Mouse (Mus musculus): ENCODE data around the gene Wdr25. TPM values are rescaled to one million over a fixed set of nuclear protein-coding genes. Genes with fewer than 3 reads are reported as not detected.

The Wdr25 gene
- polyA plus RNA-seq, 1 experiment from 2014 or later: 4.6 TPM

DNA sequence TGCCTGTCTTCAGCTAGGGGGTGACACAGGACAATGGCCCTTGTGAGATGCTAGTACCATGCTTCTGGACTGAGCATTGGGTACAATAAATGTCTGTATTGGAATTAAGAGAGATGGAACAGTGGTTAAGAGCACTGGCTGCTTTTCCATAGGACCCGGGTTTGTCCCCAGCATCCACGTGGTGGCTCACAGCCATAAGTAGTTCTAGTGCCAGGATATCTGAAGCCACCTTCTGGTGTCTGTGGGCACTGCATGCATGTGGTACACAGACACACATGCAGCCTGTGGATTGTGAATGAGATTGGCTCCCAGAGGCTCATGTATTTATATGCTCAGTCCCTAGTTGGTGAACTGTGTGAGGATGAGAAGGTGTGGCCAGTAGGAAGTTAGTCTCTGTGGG is 23.9 kb upstream of the Wdr25 start:
- Histone ChIP-seq H3K36me3 (peaks cover 84% of the 10 kb centered on the region), H3K4me3 (no peak overlapping the region), H3K9ac (no peak overlapping the region), H3K27me3 (no peaks in the 10 kb centered on the region), H3K9me3 (no peaks in the 10 kb centered on the region), H3K4me1 (replicated peaks) (no peaks in the 10 kb centered on the region), H3K4me2 (no peak overlapping the region), H3K27ac (replicated peaks) (no peak overlapping the region)
- 77% methylated on average over 2 of the region's 2 CpGs for WGBS
- ATAC-seq (ENCODE audit: low FRiP score, low read depth): no peak

DNA sequence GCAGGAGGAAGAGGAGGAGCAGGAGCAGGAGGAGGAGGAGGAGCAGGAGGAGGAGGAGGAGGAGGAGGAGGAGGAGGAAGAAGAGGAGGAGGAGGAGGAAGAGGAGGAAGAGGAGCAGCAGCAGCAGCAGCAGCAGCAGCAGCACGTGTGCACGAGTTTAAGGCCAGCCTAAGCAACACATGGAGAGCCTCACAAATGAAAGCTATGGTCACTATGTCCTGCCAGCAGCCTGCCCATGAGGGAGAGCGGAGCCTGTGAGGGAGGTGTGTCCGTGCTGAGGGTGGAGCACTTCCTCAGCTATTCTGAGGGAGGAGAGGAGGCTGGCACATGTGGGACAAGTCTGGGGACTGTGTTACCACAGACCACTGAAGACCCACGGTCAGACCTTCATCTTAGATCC is 20.3 kb upstream of the Wdr25 start:
- H3K4me1 ChIP-seq (replicated peaks): no peaks in the 10 kb centered on the region
- no peaks in the 10 kb centered on the region for H3K9me3 ChIP-seq
- 83% methylated on average over 5 of the region's 5 CpGs for WGBS
- H3K4me3 ChIP-seq: no peak overlapping the region
- H3K9ac ChIP-seq: no peak overlapping the region
- ATAC-seq (ENCODE audit: low FRiP score, low read depth): no peak
- H3K4me2 ChIP-seq: no peak overlapping the region
- H3K27me3 ChIP-seq: no peaks in the 10 kb centered on the region
- no peak overlapping the region for H3K27ac ChIP-seq (replicated peaks)
- peaks cover 63% of the 10 kb centered on the region for H3K36me3 ChIP-seq

DNA sequence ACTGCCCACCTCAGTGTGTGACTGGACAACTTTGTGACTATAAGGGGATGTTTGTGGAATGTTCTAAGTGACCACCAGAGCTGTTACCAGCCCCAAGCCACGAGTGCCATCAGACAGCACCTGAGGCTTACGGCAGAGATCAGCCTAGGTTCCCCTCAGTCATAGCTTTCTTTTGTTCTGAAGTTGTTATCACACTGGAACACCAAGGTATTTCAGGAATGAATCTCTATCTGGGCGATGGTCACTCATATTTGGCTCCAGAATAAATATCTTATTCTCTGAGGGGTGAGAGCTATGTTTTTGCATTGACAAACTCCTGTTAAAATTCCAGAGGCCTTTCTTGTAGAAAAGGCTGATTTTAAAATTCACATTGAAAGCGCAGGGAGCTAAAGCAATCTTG is 14.3 kb upstream of the Wdr25 start:
- H3K9ac ChIP-seq: no peak overlapping the region
- H3K4me2 ChIP-seq: no peak overlapping the region
- no peak overlapping the region for H3K4me3 ChIP-seq
- peaks cover 59% of the 10 kb centered on the region for H3K36me3 ChIP-seq
- no peaks in the 10 kb centered on the region for H3K9me3 ChIP-seq
- 93% methylated on average over 4 of the region's 4 CpGs for WGBS
- no peak for ATAC-seq (ENCODE audit: low FRiP score, low read depth)
- H3K27ac ChIP-seq (replicated peaks): no peak overlapping the region
- no peaks in the 10 kb centered on the region for H3K4me1 ChIP-seq (replicated peaks)
- no peaks in the 10 kb centered on the region for H3K27me3 ChIP-seq

DNA sequence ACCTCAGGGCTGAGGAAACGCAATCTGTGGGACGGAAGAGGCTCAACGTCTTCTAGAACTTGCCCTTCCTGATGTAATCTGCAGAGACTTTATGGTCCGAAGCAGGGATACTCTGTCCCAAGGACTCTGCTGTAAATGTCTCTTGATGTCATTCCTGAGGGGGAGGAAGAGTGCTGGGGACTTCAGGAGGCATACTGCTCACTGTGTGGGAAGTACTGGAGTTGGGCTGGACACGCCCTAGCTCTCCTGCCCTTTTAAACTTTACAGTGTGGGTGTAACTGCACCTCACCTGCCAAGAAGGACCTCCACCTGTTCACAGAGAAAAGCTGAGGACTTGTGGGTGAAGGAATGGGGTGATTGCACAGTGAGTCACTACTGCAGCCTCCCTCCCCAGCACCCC is 12.8 kb upstream of the Wdr25 start:
- Histone ChIP-seq H3K4me3 (no peak overlapping the region), H3K27ac (replicated peaks) (no peak overlapping the region), H3K4me1 (replicated peaks) (no peaks in the 10 kb centered on the region), H3K27me3 (no peaks in the 10 kb centered on the region), H3K9me3 (no peaks in the 10 kb centered on the region), H3K4me2 (no peak overlapping the region), H3K9ac (no peak overlapping the region), H3K36me3 (peaks cover 58% of the 10 kb centered on the region)
- WGBS: 96% methylated on average over 5 of the region's 5 CpGs
- ATAC-seq (ENCODE audit: low FRiP score, low read depth): no peak

DNA sequence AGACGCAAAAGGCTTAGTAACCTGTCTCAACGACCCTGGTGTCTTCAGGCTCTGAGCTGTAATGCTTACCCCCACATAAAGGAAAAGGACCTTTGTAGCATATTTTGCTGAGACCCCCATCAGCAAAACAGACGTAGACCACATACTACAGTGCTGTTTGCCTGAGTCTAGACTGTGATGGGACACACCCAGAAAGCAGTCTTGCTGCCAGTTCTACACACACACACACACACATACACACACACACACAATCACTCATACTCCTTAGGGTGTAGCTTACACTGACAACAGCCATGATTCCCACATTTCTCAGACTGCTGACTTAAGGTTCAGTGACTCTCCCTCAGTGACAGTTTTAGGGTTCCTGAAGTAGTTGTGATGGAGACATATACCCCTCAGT is 12.2 kb upstream of the Wdr25 start:
- 93% methylated on average over 3 of the region's 3 CpGs for WGBS
- H3K4me1 ChIP-seq (replicated peaks): no peaks in the 10 kb centered on the region
- H3K4me3 ChIP-seq: no peak overlapping the region
- no peak overlapping the region for H3K9ac ChIP-seq
- H3K4me2 ChIP-seq: no peak overlapping the region
- no peak overlapping the region for H3K27ac ChIP-seq (replicated peaks)
- H3K9me3 ChIP-seq: no peaks in the 10 kb centered on the region
- H3K36me3 ChIP-seq: peaks cover 63% of the 10 kb centered on the region
- H3K27me3 ChIP-seq: no peaks in the 10 kb centered on the region
- no peak for ATAC-seq (ENCODE audit: low FRiP score, low read depth)

DNA sequence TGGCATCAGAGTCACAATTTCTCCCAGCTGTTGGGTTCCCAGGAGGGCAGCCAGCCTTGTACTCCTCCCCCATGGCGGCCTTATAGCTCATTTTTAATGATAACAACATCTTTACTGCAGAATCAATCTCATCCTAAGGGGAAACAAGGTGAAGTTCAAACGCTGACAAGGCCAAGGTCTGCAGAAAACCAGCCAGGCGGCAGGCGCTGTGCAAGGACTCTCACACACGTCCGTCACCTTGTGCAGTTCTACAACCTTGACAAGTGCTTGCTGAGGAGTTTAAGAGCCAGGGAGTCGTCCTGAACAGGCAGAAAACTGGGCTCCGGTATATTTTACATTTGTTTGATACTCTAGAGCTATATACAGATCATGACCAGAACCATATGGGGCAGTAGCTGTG is 10.7 kb upstream of the Wdr25 start:
- WGBS: 93% methylated on average over 8 of the region's 8 CpGs
- Histone ChIP-seq H3K27me3 (no peaks in the 10 kb centered on the region), H3K9ac (no peak overlapping the region), H3K4me2 (no peak overlapping the region), H3K27ac (replicated peaks) (no peak overlapping the region), H3K4me3 (no peak overlapping the region), H3K9me3 (no peaks in the 10 kb centered on the region), H3K4me1 (replicated peaks) (no peaks in the 10 kb centered on the region), H3K36me3 (peaks cover 77% of the 10 kb centered on the region)
- no peak for ATAC-seq (ENCODE audit: low FRiP score, low read depth)

DNA sequence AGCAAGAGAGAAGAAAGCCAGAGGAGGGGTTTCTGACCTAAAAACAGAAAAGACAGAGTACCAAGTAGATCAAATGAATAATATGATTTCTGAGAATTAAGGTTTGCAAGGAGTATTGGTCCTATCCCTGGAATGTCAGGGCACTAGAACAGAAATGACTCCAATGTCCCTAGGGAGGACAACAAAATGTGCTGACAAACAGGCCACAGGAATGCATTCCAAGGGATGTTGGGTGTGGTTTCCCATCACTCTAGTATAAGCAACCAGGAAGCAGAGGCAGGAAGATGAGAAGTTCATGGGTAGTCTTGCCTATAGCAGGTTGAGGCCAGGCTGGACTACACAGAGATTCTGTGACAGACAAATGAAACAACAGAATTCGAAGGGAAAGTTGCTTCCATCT is 7.5 kb upstream of the Wdr25 start:
- Histone ChIP-seq H3K9ac (no peak overlapping the region), H3K27me3 (no peaks in the 10 kb centered on the region), H3K27ac (replicated peaks) (no peak overlapping the region), H3K4me3 (no peak overlapping the region), H3K36me3 (peaks cover 66% of the 10 kb centered on the region), H3K4me2 (no peak overlapping the region), H3K4me1 (replicated peaks) (no peaks in the 10 kb centered on the region), H3K9me3 (no peaks in the 10 kb centered on the region)
- no peak for ATAC-seq (ENCODE audit: low FRiP score, low read depth)
- 93% methylated on average over 1 of the region's 1 CpGs for WGBS

DNA sequence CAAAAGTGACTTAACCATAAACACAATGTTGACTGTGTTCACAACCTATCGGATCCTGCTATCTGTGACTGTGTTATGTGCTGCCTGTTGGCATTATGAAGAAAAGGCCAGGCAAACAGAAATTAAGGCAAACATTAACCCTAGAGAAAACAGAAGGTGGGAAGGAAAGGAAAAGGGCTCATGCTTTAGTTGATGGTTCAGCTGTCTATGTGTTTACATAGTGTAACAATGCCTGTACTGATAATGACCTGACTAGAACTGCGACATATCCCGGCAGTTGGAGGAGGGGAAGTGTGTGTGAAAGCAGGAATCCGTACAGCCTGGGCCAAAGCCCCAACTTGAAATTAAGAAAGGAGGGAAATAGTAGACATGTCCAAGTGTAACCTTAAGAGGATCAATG is 6.4 kb upstream of the Wdr25 start:
- Histone ChIP-seq H3K4me3 (no peak overlapping the region), H3K9ac (no peak overlapping the region), H3K4me2 (no peak overlapping the region), H3K9me3 (no peaks in the 10 kb centered on the region), H3K27ac (replicated peaks) (no peak overlapping the region), H3K36me3 (peaks cover 57% of the 10 kb centered on the region), H3K4me1 (replicated peaks) (peaks cover under 1% of the 10 kb centered on the region; the same call in 1 of the 2 replicates), H3K27me3 (no peaks in the 10 kb centered on the region)
- no peak for ATAC-seq (ENCODE audit: low FRiP score, low read depth)
- 92% methylated on average over 4 of the region's 4 CpGs for WGBS

DNA sequence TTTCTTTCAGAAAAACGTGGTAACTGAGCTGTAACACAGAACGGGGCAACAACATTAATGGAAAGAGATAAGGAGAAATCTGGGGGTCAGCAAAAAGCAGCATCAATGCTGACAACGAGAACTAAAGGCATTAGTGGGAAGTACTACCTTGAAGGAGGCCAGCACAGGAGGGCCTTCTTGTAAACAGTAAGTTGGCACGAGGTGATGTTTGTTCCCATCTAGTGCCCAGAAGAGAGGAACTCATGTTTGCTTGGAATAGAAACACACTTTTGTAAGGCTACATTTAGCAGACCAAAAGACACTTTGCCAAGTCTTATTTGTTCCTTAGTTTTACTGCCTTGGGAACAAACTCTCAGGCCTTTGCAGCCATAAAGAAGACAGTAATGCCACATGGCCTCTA is 4.8 kb upstream of the Wdr25 start:
- no peak overlapping the region for H3K9ac ChIP-seq
- H3K36me3 ChIP-seq: peaks cover 45% of the 10 kb centered on the region
- no peak for ATAC-seq (ENCODE audit: low FRiP score, low read depth)
- H3K4me3 ChIP-seq: no peak overlapping the region
- H3K4me1 ChIP-seq (replicated peaks): peaks cover 15% of the 10 kb centered on the region
- 68% methylated on average over 4 of the region's 4 CpGs for WGBS
- H3K27ac ChIP-seq (replicated peaks): no peak overlapping the region
- no peaks in the 10 kb centered on the region for H3K9me3 ChIP-seq
- no peaks in the 10 kb centered on the region for H3K27me3 ChIP-seq
- H3K4me2 ChIP-seq: no peak overlapping the region

DNA sequence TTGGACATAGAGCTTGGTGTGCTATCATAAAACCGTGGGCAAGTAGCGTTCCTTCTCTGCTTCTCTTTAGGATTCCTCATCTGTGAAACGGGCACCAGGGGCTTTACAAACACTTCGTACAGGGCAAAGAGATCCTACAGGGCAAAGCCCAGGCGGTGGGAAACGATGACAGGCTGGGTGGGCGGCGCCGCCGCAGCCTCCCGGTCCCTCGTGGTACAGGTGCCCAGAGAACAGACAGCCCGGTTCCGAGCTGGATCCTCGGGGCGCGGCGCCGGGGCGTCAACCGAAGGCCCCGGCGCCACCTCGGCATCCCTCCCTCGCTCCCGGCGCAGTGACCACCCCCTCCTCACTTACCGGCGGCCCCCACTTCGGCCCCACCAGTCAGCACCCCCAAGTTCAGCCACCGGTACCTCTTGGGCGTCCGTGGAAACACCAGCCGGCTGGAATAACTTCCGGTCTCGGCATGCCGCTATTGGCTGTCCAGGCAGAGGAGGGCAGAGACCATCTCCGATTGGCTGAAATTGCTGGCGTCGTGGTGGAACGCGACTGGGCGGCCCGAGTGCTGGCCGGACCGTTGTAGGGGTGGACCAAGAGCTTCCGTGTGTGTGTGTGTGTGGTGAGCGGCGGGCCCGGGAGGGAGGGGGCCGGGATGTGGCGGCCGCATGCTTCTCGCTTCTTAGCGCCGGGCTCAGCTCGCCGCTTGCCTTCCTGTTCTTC is 442 bp downstream of the Wdr25 start, which contains the start of gene Wars:
TSS of gene Wars (minus strand) at position 460 of the 717 bp plus-strand sequence.
- H3K4me1 ChIP-seq (replicated peaks): peaks cover 25% of the 10 kb centered on the region
- peak within 1 kb of the TSS; percentile 68 for H3K27ac ChIP-seq (replicated peaks)
- ATAC-seq (ENCODE audit: low FRiP score, low read depth): peak; percentile 100
- no peaks in the 10 kb centered on the region for H3K27me3 ChIP-seq
- no peaks in the 10 kb centered on the region for H3K9me3 ChIP-seq
- WGBS: under 1% methylated on average over 55 of the region's 58 CpGs
- H3K9ac ChIP-seq: peak within 1 kb of the TSS; percentile 75
- peaks cover 8% of the 10 kb centered on the region; the same call in 1 of the 2 replicates for H3K36me3 ChIP-seq
- H3K4me3 ChIP-seq: peak within 1 kb of the TSS; percentile 86
- H3K4me2 ChIP-seq: peak within 1 kb of the TSS; percentile 97

DNA sequence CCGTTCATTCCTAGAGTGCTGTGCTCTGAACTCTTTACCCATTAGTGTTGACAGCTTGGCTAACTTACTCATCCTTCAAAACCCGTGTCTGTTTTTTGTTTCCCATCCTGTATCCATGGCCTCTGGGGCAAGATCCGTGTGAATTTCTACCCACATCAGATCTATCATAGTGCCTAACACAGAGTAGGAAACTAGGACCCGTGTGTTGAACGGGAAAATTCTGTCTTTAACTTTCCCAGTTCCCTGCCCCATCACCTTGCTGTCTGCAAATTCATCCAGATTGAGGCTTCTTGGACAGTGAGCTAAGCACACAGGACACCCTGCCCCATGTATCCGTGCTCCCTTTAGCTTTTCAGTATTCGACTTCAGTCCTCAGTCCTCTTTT is 993 bp downstream of the Wdr25 start:
- WGBS: 0% methylated on average over 7 of the region's 7 CpGs
- Histone ChIP-seq H3K27ac (replicated peaks) (peak overlapping the region; percentile 68), H3K9ac (peak overlapping the region; percentile 69), H3K36me3 (peaks cover 8% of the 10 kb centered on the region; the same call in 1 of the 2 replicates), H3K9me3 (no peaks in the 10 kb centered on the region), H3K4me3 (peak overlapping the region; percentile 86), H3K27me3 (no peaks in the 10 kb centered on the region), H3K4me1 (replicated peaks) (peaks cover 25% of the 10 kb centered on the region), H3K4me2 (peak overlapping the region; percentile 97)
- no peak; the same call in 1 of the 2 replicates for ATAC-seq (ENCODE audit: low FRiP score, low read depth)

DNA sequence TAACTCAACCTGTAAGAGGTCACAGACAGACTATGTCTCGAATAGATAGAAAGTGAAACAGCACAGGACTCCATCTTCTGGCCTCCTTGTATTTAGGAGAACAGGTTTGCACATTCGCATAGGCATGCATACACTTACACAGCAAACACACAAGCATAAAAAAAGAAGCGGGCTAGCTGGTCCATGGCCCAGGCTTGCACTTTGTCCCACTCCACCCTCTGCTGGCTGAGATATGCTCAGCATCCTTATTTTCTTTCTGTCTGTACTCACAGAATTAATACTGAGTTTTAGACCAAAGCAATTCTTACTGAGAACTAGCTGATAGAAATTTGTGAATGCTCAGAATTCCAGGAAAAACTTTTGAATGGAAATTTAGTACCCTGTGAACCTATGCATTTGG is 2.6 kb downstream of the Wdr25 start:
- ATAC-seq (ENCODE audit: low FRiP score, low read depth): no peak
- Histone ChIP-seq H3K27me3 (no peaks in the 10 kb centered on the region), H3K4me1 (replicated peaks) (peaks cover 25% of the 10 kb centered on the region), H3K27ac (replicated peaks) (no peak overlapping the region), H3K9ac (no peak overlapping the region), H3K4me2 (no peak overlapping the region), H3K4me3 (no peak overlapping the region), H3K36me3 (no peaks in the 10 kb centered on the region), H3K9me3 (no peaks in the 10 kb centered on the region)
- WGBS: 73% methylated on average over 3 of the region's 3 CpGs

DNA sequence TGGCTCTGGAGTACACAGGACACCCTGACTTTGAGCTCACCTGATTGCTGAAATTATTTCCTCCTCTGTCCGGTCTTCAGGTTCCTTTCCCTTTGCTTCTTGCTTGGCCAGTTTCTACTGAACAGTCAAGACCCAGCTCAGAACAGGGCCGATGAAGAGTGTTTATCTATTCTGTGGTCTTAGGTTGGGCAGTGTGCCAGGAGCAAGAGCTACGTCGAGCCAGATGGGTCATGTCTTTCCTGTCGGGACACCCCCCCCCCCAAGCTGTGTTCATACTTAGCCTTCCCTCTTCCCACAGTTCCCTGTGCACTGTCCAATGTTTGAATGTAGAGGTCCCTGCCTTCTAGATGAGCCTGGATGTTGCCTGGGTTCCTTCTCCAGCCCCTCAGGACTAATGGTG is 7.9 kb downstream of the Wdr25 start:
- whole genome bisulfite sequencing: 72% methylated on average over 5 of the region's 5 CpGs
- H3K27ac ChIP-seq (replicated peaks): no peak overlapping the region

More for the DNA sequence above, 7.9 kb downstream of the Wdr25 start:
- Histone ChIP-seq H3K4me2 (no peak overlapping the region), H3K27me3 (no peaks in the 10 kb centered on the region), H3K9me3 (no peaks in the 10 kb centered on the region), H3K9ac (no peak overlapping the region), H3K36me3 (no peaks in the 10 kb centered on the region), H3K4me1 (replicated peaks) (peaks cover 28% of the 10 kb centered on the region), H3K4me3 (no peak overlapping the region)
- ATAC-seq (ENCODE audit: low FRiP score, low read depth): no peak

Data from hindbrain, embryonic 15.5 days (tissue).